Mouse (Mus musculus): ENCODE measurements at regions not wholly inside any gene's neighbourhood (a gene's known extent, or its start where the extent isn't known, plus 50 kb on each side); places are given as distances from the start of the nearest gene placed in this dataset.
"Not testable (repeated sequence)": the region's sequence is repeated elsewhere in the genome, so short reads cannot be mapped to it uniquely, and the experiment has no call there.

DNA sequence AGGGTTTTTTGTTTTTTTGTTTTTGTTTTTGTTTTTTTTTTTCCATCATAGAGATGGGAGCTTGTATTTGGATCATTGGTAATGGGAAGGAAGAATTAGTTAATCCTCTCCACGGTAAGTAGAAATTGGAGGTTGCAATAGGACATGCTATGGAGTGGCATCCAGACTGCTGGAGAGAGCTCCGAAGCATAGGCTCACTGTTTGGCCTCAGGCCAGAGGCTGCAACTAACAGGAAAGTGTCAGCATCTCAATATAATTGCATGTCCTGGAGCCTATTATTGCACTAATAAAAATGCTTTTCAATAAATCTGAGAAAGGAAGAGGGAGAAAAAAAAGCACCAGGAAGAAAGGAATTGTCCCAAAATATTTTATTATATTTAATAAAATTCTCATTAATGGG lies 193.0 kb downstream of the Cetn3 start:
- Histone ChIP-seq H3K9ac (no peak overlapping the region), H3K4me2 (replicated peaks) (no peak overlapping the region), H3K4me3 (no peak overlapping the region), H3K9me3 (no peaks in the 10 kb centered on the region), H3K27me3 (replicated peaks) (no peaks in the 10 kb centered on the region), H3K27ac (no peak overlapping the region), H3K36me3 (no peaks in the 10 kb centered on the region), H3K4me1 (no peaks in the 10 kb centered on the region)
- 67% methylated on average over 2 of the region's 2 CpGs for WGBS
- ATAC-seq (ENCODE audit: low FRiP score, low read depth), result no peak

DNA sequence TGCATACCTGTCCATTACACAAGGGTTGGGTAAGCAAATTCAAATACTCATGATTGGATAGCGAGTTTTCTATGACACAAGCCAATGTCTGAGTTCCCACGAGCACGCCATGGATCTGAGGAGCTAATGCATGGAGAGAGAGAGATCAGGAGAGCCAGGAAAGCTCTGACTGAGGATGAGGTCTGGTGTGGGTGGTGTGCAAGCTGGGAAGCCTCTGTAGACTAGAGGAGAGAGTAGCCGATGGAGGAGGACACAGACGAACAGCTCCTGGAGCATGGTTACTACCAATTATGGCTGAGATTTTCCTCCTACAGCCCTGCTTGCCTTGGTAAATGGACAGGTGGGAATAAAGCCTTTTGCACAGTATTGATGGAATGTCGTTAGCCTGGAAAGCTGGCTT lies 195.1 kb downstream of the Cetn3 start:
- Histone ChIP-seq H3K9me3 (no peaks in the 10 kb centered on the region), H3K4me2 (replicated peaks) (no peak overlapping the region), H3K27me3 (replicated peaks) (no peaks in the 10 kb centered on the region), H3K9ac (no peak overlapping the region), H3K4me3 (no peak overlapping the region), H3K4me1 (no peaks in the 10 kb centered on the region), H3K27ac (no peak overlapping the region), H3K36me3 (no peaks in the 10 kb centered on the region)
- no peak for ATAC-seq (ENCODE audit: low FRiP score, low read depth)
- WGBS, result 83% methylated on average over 6 of the region's 6 CpGs

DNA sequence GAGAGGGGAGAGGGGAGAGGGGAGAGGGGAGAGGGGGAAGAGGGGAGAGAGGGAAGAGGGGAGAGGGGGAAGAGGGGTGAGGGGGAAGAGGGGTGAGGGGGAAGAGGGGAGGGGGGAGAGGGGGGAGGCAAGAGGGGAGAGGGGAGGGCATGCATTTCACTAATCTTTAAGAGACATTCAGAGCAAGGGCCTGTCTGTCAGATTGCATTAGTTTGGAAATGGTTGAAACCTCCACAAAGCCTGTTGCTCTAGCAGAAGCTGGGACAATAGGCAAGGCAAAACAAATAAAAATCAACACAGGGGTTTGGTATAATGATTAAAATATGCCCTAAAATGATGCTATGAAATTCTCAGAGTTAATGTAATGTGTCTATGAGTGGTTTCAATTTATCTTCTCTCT lies 196.4 kb downstream of the Cetn3 start:
- Histone ChIP-seq H3K9me3 (no peaks in the 10 kb centered on the region), H3K27ac (no peak overlapping the region), H3K9ac (no peak overlapping the region), H3K4me3 (no peak overlapping the region), H3K36me3 (no peaks in the 10 kb centered on the region), H3K4me1 (no peaks in the 10 kb centered on the region), H3K27me3 (replicated peaks) (no peaks in the 10 kb centered on the region), H3K4me2 (replicated peaks) (no peak overlapping the region)
- ATAC-seq (ENCODE audit: low FRiP score, low read depth), result no peak

DNA sequence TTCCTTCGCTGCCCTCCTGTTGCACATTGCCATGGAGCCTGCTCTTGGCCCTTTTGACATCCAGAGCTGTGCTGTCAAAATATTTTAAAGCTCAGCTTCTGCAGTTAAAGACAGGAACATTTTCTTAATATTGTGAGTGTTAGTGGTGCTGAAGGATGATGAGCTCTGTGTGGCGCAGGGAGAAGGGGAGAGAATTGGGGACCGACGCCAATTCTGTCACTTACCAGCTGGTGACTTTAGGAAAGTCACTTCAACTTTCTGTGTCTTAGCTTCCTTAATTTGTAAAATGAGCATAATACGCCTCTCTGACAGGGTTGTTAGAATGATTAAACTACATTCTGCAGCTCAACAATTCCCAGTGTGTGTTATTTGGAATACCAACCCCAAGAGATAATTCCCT lies 197.2 kb downstream of the Cetn3 start:
- no peaks in the 10 kb centered on the region for H3K4me1 ChIP-seq
- 90% methylated on average over 5 of the region's 5 CpGs for WGBS
- H3K27me3 ChIP-seq (replicated peaks), result no peaks in the 10 kb centered on the region
- H3K36me3 ChIP-seq, result no peaks in the 10 kb centered on the region
- H3K9me3 ChIP-seq, result no peaks in the 10 kb centered on the region
- no peak overlapping the region for H3K4me2 ChIP-seq (replicated peaks)
- no peak overlapping the region for H3K27ac ChIP-seq
- no peak overlapping the region for H3K9ac ChIP-seq
- H3K4me3 ChIP-seq, result no peak overlapping the region
- ATAC-seq (ENCODE audit: low FRiP score, low read depth), result no peak

DNA sequence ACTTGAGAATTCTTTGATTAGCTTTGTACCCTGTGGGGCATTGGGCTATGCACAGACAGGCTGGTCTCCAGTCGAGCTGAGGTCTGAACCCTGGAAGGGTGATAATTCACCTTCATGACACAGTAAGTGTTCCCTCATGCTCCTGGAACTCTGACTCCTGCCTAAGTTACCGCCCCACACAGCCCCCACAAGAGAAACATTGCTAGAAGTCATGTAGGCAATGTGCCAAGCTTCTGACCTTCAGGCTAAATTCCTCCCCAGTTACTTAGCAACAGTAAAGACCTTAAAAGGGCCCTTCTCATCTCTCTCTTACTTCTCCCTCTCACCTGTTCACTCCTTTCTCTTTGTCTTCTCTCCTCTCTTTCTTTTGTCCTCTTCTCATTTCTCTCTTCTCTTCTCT lies 199.6 kb downstream of the Cetn3 start:
- H3K4me2 ChIP-seq (replicated peaks), result no peak overlapping the region
- no peak for ATAC-seq (ENCODE audit: low FRiP score, low read depth)
- no peaks in the 10 kb centered on the region for H3K27me3 ChIP-seq (replicated peaks)
- H3K9ac ChIP-seq, result no peak overlapping the region
- H3K9me3 ChIP-seq, result no peaks in the 10 kb centered on the region
- H3K36me3 ChIP-seq, result no peaks in the 10 kb centered on the region
- H3K4me1 ChIP-seq, result no peaks in the 10 kb centered on the region
- H3K4me3 ChIP-seq, result no peak overlapping the region
- 45% methylated on average over 2 of the region's 2 CpGs for WGBS
- H3K27ac ChIP-seq, result no peak overlapping the region

DNA sequence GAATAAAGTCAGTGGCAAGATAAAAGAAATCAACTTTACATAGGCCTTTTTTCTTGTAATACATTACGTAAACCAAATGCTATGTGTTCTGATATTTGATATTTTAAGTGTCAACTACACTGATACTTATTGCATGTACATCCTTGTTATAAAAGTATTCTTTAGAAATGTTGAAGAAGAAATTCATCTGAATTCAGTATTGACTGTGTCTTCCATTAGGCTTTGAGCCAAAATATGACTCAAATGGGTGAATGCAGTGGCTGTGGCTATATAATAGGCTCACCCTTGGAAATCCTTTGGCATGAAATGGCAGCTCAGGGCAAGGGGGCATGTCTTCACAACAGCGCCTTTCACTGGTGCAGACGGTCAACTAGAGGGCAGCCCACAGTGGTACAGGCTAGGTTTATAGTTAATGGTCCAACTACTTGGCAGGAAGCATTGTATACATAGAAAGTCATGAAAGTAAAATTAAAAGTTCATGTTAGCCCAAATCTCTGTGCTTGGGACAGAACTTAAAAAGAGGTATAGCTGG lies 217.9 kb downstream of the Cetn3 start:
- Histone ChIP-seq H3K4me1 (peaks cover 3% of the 10 kb centered on the region; the same call in 1 of the 2 replicates), H3K9me3 (no peaks in the 10 kb centered on the region), H3K4me2 (replicated peaks) (no peak overlapping the region), H3K27ac (no peak overlapping the region), H3K36me3 (no peaks in the 10 kb centered on the region), H3K27me3 (replicated peaks) (no peaks in the 10 kb centered on the region), H3K4me3 (no peak overlapping the region), H3K9ac (no peak overlapping the region)
- ATAC-seq (ENCODE audit: low FRiP score, low read depth), result peak; percentile 68; the same call in 1 of the 2 replicates
- 59% methylated on average over 3 of the region's 3 CpGs for WGBS

DNA sequence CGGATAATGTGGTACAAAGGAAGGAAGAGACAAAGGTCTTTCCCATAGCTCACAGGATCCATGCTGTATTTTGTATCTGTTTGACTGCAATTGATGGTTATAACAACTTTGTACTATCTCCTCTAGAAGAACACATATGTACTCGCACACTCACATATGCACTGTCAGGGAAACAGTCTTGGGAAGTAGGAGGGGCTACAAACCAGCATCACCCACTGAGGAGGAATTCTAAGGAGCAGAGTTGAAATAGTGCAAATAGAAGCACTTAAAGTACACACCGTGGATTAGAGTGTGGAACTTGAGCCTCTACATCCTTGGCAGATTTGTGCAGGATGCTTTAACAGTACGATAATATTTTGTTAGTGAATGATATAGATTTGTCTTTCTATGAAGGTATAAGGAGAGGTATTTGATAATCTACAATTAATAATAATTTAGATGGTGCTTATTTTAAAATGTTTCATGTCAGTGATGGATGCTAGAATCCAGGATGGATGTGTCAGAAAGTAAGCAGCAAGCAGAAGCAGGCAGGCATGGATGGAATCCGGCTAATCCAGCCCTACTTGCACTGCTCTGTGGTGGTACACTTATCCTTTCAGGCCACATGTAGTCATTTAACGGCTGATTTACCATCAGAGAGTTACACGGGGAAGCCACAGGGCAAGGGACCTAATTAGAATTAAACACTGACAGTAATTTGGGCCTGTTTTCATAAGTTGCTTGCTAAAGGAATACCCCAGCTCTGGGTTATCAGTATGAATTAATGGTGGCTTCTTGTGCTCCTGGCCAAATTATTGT lies 223.3 kb downstream of the Cetn3 start:
- WGBS, result 55% methylated on average over 7 of the region's 7 CpGs
- ATAC-seq (ENCODE audit: low FRiP score, low read depth), result peak; percentile 68; the same call in 1 of the 2 replicates
- no peak overlapping the region for H3K9ac ChIP-seq
- no peaks in the 10 kb centered on the region for H3K4me1 ChIP-seq
- no peak overlapping the region for H3K27ac ChIP-seq
- no peak overlapping the region for H3K4me3 ChIP-seq
- H3K4me2 ChIP-seq (replicated peaks), result no peak overlapping the region
- H3K36me3 ChIP-seq, result no peaks in the 10 kb centered on the region
- no peaks in the 10 kb centered on the region for H3K27me3 ChIP-seq (replicated peaks)
- H3K9me3 ChIP-seq, result no peaks in the 10 kb centered on the region

DNA sequence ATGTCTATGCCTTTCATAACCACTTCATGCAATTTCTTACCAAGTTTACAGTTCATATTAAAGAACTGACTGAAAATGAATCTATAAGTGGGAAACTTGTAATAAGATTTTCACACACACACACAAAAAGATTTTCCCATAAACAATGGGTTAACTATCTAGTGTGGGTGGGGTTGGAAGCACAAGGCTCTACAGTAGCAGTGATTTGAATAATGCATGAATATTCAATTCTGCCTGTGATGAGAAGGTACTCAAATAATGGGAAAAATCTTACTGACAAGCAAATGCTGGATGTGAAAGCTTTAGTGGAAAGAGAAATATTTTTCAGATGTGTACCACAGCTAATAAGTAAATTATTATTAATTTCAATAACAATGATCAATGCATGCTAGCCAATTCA lies 224.3 kb downstream of the Cetn3 start:
- H3K27me3 ChIP-seq (replicated peaks), result no peaks in the 10 kb centered on the region
- ATAC-seq (ENCODE audit: low FRiP score, low read depth), result no peak
- no peak overlapping the region for H3K4me3 ChIP-seq
- no peak overlapping the region for H3K27ac ChIP-seq
- no peaks in the 10 kb centered on the region for H3K4me1 ChIP-seq
- no peaks in the 10 kb centered on the region for H3K9me3 ChIP-seq
- no peaks in the 10 kb centered on the region for H3K36me3 ChIP-seq
- no peak overlapping the region for H3K4me2 ChIP-seq (replicated peaks)
- H3K9ac ChIP-seq, result no peak overlapping the region

DNA sequence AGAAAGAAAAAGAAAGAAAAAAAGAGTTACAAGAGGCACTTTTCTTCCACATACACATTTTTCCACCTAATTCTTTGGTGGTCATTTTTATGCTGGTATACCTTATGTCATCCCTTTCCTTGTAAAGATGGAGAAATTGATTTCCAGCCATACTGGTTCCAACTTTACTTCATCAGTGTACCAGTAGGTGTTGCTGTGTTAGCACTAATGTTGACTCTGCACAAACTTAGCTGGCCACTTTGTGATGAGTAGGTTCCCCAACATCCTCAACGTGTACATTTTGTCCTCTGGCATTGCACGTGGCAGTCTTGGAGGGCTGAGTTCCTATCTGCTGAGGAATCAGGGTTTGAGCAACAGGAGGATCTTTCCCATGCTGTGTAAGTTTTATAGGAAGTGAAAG lies 256.7 kb downstream of the Cetn3 start:
- no peaks in the 10 kb centered on the region for H3K9me3 ChIP-seq
- H3K27me3 ChIP-seq (replicated peaks), result no peaks in the 10 kb centered on the region
- no peak overlapping the region for H3K4me2 ChIP-seq (replicated peaks)
- no peaks in the 10 kb centered on the region for H3K4me1 ChIP-seq
- H3K9ac ChIP-seq, result no peak overlapping the region
- no peak for ATAC-seq (ENCODE audit: low FRiP score, low read depth)
- no peak overlapping the region for H3K27ac ChIP-seq
- H3K36me3 ChIP-seq, result no peaks in the 10 kb centered on the region
- WGBS, result 48% methylated on average over 2 of the region's 2 CpGs
- no peak overlapping the region for H3K4me3 ChIP-seq

DNA sequence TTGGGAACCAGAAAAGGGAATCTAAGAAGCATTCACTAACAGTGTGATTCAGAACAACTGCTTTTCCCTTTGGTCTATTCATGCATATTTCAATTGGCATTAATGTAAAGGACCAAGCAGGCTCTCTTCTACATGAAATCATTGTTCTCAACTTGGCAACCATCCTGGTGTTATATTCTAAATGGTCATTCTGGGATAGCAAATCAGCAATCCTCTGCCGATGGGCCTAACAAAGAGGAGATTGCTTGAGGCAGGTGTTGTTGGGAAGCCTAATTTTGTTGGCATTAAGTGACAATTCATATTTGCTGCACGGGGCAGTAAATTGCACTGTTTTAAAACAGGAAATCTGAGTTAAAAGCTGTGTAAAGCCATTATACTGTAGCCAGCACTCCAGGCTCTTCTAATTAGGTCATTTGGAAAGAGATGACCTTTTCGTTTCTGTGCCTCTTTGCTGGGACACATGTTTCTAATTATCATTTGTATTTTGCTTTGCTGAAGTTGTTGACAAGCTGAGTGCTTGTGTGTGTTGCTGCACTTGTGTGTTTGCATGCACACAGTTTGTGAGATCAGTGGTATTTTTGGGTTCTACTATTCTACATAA lies 275.4 kb downstream of the Cetn3 start:
- Histone ChIP-seq H3K9ac (no peak overlapping the region), H3K4me3 (no peak overlapping the region), H3K4me2 (replicated peaks) (no peak overlapping the region), H3K27me3 (replicated peaks) (no peaks in the 10 kb centered on the region), H3K27ac (no peak overlapping the region), H3K36me3 (no peaks in the 10 kb centered on the region), H3K4me1 (peaks cover 4% of the 10 kb centered on the region; the same call in 1 of the 2 replicates), H3K9me3 (no peaks in the 10 kb centered on the region)
- 30% methylated on average over 3 of the region's 3 CpGs for WGBS
- ATAC-seq (ENCODE audit: low FRiP score, low read depth), result no peak

DNA sequence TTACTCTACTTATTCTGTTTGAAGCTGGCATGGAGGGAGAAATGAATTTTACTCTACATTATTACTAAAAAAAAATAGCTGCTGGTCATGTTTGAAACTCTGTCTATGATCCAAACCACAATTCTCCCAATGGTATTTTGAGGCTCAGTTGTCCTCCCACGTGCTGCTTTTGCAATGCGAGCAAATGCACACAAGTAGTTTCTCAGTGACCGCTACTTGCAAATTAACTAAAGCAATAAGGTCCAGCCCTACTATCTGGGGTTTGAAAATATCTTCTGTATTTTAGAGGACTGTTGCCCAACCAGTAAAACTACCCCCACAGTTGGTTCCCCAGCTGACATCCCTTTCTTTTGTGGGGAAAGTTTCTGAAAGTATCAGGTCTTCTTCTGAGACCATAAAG lies 276.0 kb downstream of the Cetn3 start:
- no peak overlapping the region for H3K4me3 ChIP-seq
- H3K36me3 ChIP-seq, result no peaks in the 10 kb centered on the region
- peaks cover 4% of the 10 kb centered on the region; the same call in 1 of the 2 replicates for H3K4me1 ChIP-seq
- H3K9ac ChIP-seq, result no peak overlapping the region
- H3K27ac ChIP-seq, result no peak overlapping the region
- no peaks in the 10 kb centered on the region for H3K27me3 ChIP-seq (replicated peaks)
- H3K9me3 ChIP-seq, result no peaks in the 10 kb centered on the region
- no peak overlapping the region for H3K4me2 ChIP-seq (replicated peaks)
- no peak for ATAC-seq (ENCODE audit: low FRiP score, low read depth)
- WGBS, result 76% methylated on average over 3 of the region's 3 CpGs

DNA sequence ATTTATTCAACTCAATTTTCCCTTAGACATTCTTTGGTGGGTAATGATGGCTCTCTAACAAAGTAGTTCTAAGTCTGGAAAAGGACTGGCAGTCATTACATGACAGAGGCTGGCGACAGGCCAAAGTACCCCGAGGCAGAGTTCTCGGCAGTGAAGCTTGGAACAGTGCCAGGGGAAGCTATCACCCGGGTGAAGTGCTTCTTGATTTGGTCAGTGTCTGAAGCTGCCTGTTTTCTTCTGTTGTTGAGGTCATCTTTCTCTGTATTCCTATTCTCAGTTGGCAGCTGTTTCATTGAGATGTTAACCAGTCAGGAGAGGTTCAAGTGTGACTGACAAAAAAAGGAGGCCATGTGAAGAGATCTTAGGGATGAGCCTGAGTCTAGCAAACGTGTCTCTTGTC lies 276.6 kb downstream of the Cetn3 start:
- Histone ChIP-seq H3K9me3 (no peaks in the 10 kb centered on the region), H3K9ac (no peak overlapping the region), H3K27ac (no peak overlapping the region), H3K4me1 (peaks cover 4% of the 10 kb centered on the region; the same call in 1 of the 2 replicates), H3K4me2 (replicated peaks) (no peak overlapping the region), H3K4me3 (no peak overlapping the region), H3K27me3 (replicated peaks) (no peaks in the 10 kb centered on the region), H3K36me3 (no peaks in the 10 kb centered on the region)
- ATAC-seq (ENCODE audit: low FRiP score, low read depth), result peak; percentile 71
- WGBS, result 20% methylated on average over 5 of the region's 5 CpGs

DNA sequence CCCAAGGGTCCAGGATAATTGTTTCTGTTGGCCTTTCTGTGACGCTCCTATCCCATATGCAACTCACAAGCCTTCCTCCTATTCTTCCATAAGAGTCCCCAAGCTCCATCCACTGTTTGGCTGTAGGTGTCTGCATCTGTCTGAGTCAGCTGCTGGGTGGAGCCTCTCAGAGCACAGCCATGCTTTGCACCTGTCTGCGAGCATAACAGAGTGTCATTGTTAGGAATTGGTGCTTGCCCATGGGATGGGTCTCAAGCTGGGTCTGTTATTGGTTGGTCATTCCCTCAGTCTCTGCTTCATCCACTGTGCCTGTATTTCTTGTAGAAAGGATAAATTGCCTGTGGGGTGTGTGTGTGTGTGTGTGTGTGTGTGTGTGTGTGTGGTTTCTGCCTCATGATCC lies 281.0 kb downstream of the Cetn3 start:
- ATAC-seq (ENCODE audit: low FRiP score, low read depth); H3K4me2 ChIP-seq (replicated peaks); H3K4me1 ChIP-seq; H3K9me3 ChIP-seq; H3K36me3 ChIP-seq; H3K27ac ChIP-seq; H3K27me3 ChIP-seq (replicated peaks); H3K9ac ChIP-seq; H3K4me3 ChIP-seq: not testable (repeated sequence)
- WGBS, result 91% methylated on average over 2 of the region's 2 CpGs

Data from neural tube, embryonic 12.5 days (tissue).